Mouse (Mus musculus) ES-Bruce4 (cell line): ENCODE results near the gene Bpifa6. TPM values are rescaled to one million over a fixed set of nuclear protein-coding genes. Genes with fewer than 3 reads are reported as not detected.

Source experiments
- H3K27ac ChIP-seq: 2 replicates; pipeline ENCODE4 v1.5.1; 2012; ENCODE audit warnings: low read length, inconsistent platforms; ENCODE audit not compliant: insufficient read depth
- H3K27me3 ChIP-seq: 2 replicates; pipeline ENCODE4 v1.6.1; 2012; ENCODE audit warnings: mild to moderate bottlenecking, low read length, inconsistent platforms; ENCODE audit not compliant: control insufficient read depth, poor library complexity, insufficient read depth, severe bottlenecking
- H3K36me3 ChIP-seq: 2 replicates; pipeline ENCODE4 v1.6.1; 2012; ENCODE audit warnings: inconsistent platforms, mild to moderate bottlenecking, low read length, moderate library complexity; ENCODE audit not compliant: control insufficient read depth, poor library complexity, insufficient read depth, severe bottlenecking
- H3K4me1 ChIP-seq: one replicate; pipeline ENCODE4 v1.8.1; 2011; ENCODE audit warnings: low read length; ENCODE audit not compliant: control insufficient read depth, insufficient read depth
- H3K4me3 ChIP-seq: 2 replicates; pipeline ENCODE4 v1.5.1; 2011; ENCODE audit warnings: low read depth, mild to moderate bottlenecking, low read length
- H3K9ac ChIP-seq: 2 replicates; pipeline ENCODE4 v1.6.1; 2012; ENCODE audit warnings: low read depth, mild to moderate bottlenecking, inconsistent platforms; ENCODE audit not compliant: poor library complexity, severe bottlenecking
- H3K9me3 ChIP-seq: replicated peaks from 2 replicates; pipeline ENCODE4 v1.6.1; 2012; ENCODE audit warnings: mild to moderate bottlenecking, low read length, inconsistent platforms; ENCODE audit not compliant: control insufficient read depth, poor library complexity, insufficient read depth, severe bottlenecking
- CTCF ChIP-seq: IDR thresholded peaks from one replicate; pipeline ENCODE4 v1.8.1; 2011; ENCODE audit warnings: low read depth, low read length
- EP300 ChIP-seq: IDR thresholded peaks from 2 replicates; pipeline ENCODE4 v1.6.1; 2011; ENCODE audit warnings: low read depth, low read length; ENCODE audit not compliant: insufficient read depth
- POLR2A ChIP-seq: IDR thresholded peaks from one replicate; pipeline ENCODE4 v1.8.1; 2011; ENCODE audit warnings: low read length; ENCODE audit not compliant: insufficient read depth
- polyA plus RNA-seq: library from polyadenylated mRNA; stranded (reverse); fragments of >200 nt; gene quantifications from 2 replicates; pipeline ENCODE4 v1.2.4, GENCODE M21; 2011; ENCODE audit warnings: low read depth; ENCODE audit not compliant: missing spikeins, insufficient read depth, insufficient read length

The Bpifa6 gene
- not detected in 2 replicates for polyA plus RNA-seq

DNA sequence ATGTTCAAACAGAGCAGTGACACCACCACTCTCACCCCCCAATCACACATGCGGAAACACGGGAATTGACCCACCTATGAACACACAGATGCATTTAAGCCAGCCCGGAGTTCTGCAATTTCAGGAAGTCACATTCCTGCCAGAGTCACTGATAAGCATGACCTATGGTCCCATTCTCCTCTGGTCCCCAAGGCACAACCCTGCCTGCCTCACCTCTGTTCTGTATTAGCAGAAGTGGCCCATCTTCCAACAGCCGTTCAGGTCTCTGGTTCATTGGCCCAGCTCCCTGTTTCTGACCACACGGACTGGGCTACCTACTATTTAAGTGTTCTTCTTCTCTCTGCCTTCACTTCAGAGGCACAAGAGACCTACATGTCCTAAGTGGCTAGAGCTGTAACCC lies at the start of gene Bpifa6:
TSS of gene Bpifa6 (plus strand) at position 364 of the 400 bp plus-strand sequence.
- H3K36me3 ChIP-seq: no peaks in the 10 kb centered on the region
- TF ChIP-seq POLR2A (no peak), CTCF (no peak), EP300 (no peak)
- no peak within 1 kb of the TSS for H3K4me3 ChIP-seq
- no peaks in the 10 kb centered on the region for H3K27me3 ChIP-seq
- no peaks in the 10 kb centered on the region for H3K9me3 ChIP-seq
- no peak within 1 kb of the TSS for H3K9ac ChIP-seq
- H3K27ac ChIP-seq: no peak within 1 kb of the TSS
- H3K4me1 ChIP-seq: no peaks in the 10 kb centered on the region

DNA sequence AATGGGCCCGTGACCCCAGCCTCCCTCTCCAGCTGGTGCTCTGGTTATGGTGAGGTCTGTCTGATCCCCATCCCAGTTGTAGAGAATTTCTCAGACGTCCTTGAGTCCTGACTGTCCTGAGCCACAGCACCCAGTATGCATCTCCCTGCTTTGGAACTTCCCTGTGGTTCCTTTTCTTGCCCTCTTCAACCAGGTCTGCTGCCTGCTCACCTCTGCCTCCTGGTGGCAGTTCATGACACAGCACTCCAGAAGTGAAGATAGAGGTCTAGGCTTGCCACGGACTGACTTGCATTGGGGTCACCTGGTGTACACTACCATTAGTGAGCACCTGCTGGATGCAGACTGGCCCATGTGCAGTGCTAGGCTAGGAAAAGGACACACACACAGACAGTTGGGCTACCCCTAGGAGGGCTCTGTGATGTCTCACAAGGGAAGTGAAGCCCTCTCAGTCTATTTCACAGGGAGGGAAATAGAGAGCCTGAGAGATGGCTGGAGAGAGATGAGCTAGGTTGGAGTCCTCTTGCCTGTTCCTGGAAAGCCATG lies 44.8 kb upstream of the Bpifa6 start:
- Histone ChIP-seq H3K9me3 (no peaks in the 10 kb centered on the region), H3K4me3 (no peak overlapping the region), H3K9ac (no peak overlapping the region), H3K4me1 (no peaks in the 10 kb centered on the region), H3K36me3 (no peaks in the 10 kb centered on the region), H3K27me3 (no peaks in the 10 kb centered on the region), H3K27ac (no peak overlapping the region)
- no peak for TF ChIP-seq EP300
- no peak for TF ChIP-seq POLR2A
- TF ChIP-seq CTCF: peak; percentile 96

DNA sequence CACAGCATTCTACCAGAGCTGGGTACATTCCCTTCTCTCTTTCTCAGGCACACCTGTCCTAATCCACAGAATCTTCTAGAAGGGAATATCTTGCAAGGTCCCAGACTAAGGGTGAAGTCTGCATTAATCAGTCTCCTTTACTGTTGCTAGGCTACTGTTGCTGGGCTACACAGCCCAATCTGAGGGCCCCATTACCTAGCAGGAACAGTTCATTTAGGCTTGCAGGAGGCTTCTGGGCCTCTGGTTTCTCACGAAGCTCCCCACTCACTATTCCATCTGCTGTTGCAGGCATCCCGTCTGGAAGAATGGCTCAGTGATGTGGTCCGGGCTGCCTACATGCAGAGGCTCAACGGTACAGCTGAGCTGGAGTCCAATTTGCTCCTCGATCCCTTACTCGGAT lies 43.6 kb upstream of the Bpifa6 start:
- H3K27me3 ChIP-seq: no peaks in the 10 kb centered on the region
- H3K9me3 ChIP-seq: no peaks in the 10 kb centered on the region
- no peak overlapping the region for H3K9ac ChIP-seq
- no peaks in the 10 kb centered on the region for H3K4me1 ChIP-seq
- no peak overlapping the region for H3K27ac ChIP-seq
- no peak for TF ChIP-seq POLR2A
- no peak for TF ChIP-seq CTCF
- TF ChIP-seq EP300: no peak
- no peaks in the 10 kb centered on the region for H3K36me3 ChIP-seq
- no peak overlapping the region for H3K4me3 ChIP-seq

DNA sequence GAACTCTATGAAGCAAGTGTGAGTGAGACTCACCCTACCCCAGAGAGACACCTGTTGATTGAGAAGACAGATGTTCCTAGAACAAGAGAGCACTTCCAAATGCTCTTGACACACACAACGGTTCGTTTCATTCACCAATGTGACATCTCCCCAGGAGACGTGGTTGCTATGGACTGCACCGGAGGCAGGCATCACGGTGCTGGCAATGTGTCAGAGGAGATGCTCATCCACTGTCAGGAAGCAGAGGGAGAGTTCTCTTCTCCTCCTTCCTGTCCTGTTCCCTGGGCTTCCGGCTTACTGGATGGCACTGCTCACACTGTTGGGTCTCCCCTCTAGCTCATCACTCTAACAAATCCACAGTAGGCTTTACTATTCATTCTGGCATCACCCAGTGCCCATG lies 41.4 kb upstream of the Bpifa6 start:
- no peaks in the 10 kb centered on the region for H3K4me1 ChIP-seq
- H3K27me3 ChIP-seq: no peaks in the 10 kb centered on the region
- no peak overlapping the region for H3K9ac ChIP-seq
- H3K9me3 ChIP-seq: no peaks in the 10 kb centered on the region
- no peak overlapping the region for H3K4me3 ChIP-seq
- no peaks in the 10 kb centered on the region for H3K36me3 ChIP-seq
- no peak overlapping the region for H3K27ac ChIP-seq
- no peak for TF ChIP-seq CTCF
- TF ChIP-seq POLR2A: no peak
- TF ChIP-seq EP300: no peak

DNA sequence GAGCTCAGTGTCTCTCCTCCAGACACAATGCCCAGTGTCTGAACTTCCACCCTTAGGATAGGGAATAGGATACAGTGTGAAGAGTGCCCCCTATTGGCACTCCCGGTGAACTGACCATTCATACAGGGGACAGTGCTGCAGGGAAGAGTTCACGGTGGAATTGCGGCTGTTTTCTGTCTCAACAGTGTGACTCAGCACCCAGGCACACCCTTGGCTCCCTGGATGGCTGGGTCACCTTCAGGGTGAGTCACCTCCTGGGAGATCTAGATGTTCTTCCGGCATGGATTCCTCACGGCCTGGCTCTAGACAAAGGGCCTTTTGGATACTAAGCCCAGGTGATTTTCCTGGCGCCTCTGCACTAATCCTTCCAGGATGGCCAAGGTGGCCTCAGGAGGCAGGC lies 39.4 kb upstream of the Bpifa6 start:
- no peaks in the 10 kb centered on the region for H3K4me1 ChIP-seq
- no peak overlapping the region for H3K27ac ChIP-seq
- no peak for TF ChIP-seq EP300
- peak; percentile 21 for TF ChIP-seq CTCF
- H3K27me3 ChIP-seq: no peaks in the 10 kb centered on the region
- no peak overlapping the region for H3K4me3 ChIP-seq
- H3K9me3 ChIP-seq: no peaks in the 10 kb centered on the region
- H3K9ac ChIP-seq: no peak overlapping the region
- no peaks in the 10 kb centered on the region for H3K36me3 ChIP-seq

DNA sequence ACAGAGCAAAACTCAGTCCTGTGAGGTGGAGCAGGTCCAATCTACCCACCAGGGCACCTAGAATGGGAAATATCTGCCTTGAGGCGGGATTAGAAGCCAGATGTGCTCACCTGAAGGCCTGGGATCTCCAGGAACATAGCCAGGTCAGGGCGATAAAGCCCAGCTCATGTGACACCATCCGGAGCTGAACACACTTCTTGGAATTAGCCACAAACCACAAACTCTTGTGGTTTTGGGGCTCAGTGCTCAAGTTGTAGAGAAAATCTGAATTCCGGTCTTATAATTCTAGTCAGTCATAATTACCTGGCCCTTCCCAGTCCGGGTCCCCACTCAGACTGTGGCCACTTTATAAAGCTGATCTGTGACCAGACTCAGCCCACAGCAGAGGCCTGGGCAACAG lies 36.9 kb upstream of the Bpifa6 start, which contains the start of gene Bpifb4:
TSS of gene Bpifb4 (plus strand) at position 370 of the 400 bp plus-strand sequence.
- no peak within 1 kb of the TSS for H3K4me3 ChIP-seq
- H3K4me1 ChIP-seq: no peaks in the 10 kb centered on the region
- no peak within 1 kb of the TSS for H3K27ac ChIP-seq
- no peak within 1 kb of the TSS for H3K9ac ChIP-seq
- no peaks in the 10 kb centered on the region for H3K9me3 ChIP-seq
- no peak for TF ChIP-seq POLR2A
- TF ChIP-seq EP300: no peak
- TF ChIP-seq CTCF: no peak
- H3K36me3 ChIP-seq: no peaks in the 10 kb centered on the region
- no peaks in the 10 kb centered on the region for H3K27me3 ChIP-seq
